Mouse (Mus musculus): ENCODE measurements around the gene Traf3ip1.
"Not testable (repeated sequence)": the region's sequence is repeated elsewhere in the genome, so short reads cannot be mapped to it uniquely, and the experiment has no call there.

Gene Traf3ip1

GRCm38 (mm10) chr1:91465244-91465643 lies 29.2 kb upstream of the Traf3ip1 start:
- no peak for DNase-seq (ENCODE audit: low spot score in 2 of 2)

GRCm38 (mm10) chr1:91466186-91466585 lies 28.3 kb upstream of the Traf3ip1 start:
- no peak for DNase-seq (ENCODE audit: low spot score in 2 of 2)

GRCm38 (mm10) chr1:91469888-91470419 lies 24.5 kb upstream of the Traf3ip1 start:
- no peak for DNase-seq (ENCODE audit: low spot score in 2 of 2)

- not testable (repeated sequence) for DNase-seq (ENCODE audit: low spot score in 2 of 2)
Measured at GRCm38 (mm10) chr1:91478145-91478544, 16.3 kb upstream of the Traf3ip1 start.

GRCm38 (mm10) chr1:91478958-91479357 lies 15.5 kb upstream of the Traf3ip1 start:
- no peak for DNase-seq (ENCODE audit: low spot score in 2 of 2)

- DNase-seq (ENCODE audit: low spot score in 2 of 2): no peak
Measured at GRCm38 (mm10) chr1:91482616-91483211, 11.7 kb upstream of the Traf3ip1 start.

- DNase-seq (ENCODE audit: low spot score in 2 of 2): peak; percentile 65 to 73
Measured at GRCm38 (mm10) chr1:91483304-91484010, 11.0 kb upstream of the Traf3ip1 start.

GRCm38 (mm10) chr1:91484011-91484346 lies 10.5 kb upstream of the Traf3ip1 start:
- no peak for DNase-seq (ENCODE audit: low spot score in 2 of 2)

GRCm38 (mm10) chr1:91485422-91485821 lies 9.0 kb upstream of the Traf3ip1 start:
- no peak for DNase-seq (ENCODE audit: low spot score in 2 of 2)

GRCm38 (mm10) chr1:91486165-91486564 lies 8.3 kb upstream of the Traf3ip1 start:
- no peak for DNase-seq (ENCODE audit: low spot score in 2 of 2)

GRCm38 (mm10) chr1:91490322-91490721 lies 4.1 kb upstream of the Traf3ip1 start:
- no peak for DNase-seq (ENCODE audit: low spot score in 2 of 2)

- no peak for DNase-seq (ENCODE audit: low spot score in 2 of 2)
Measured at GRCm38 (mm10) chr1:91492740-91493139, 1.7 kb upstream of the Traf3ip1 start.

GRCm38 (mm10) chr1:91493938-91494337 lies 509 bp upstream of the Traf3ip1 start:
- no peak for DNase-seq (ENCODE audit: low spot score in 2 of 2)

GRCm38 (mm10) chr1:91495321-91495720 lies 874 bp downstream of the Traf3ip1 start:
- no peak for DNase-seq (ENCODE audit: low spot score in 2 of 2)

GRCm38 (mm10) chr1:91498579-91498978 lies 4.1 kb downstream of the Traf3ip1 start:
- no peak for DNase-seq (ENCODE audit: low spot score in 2 of 2)

GRCm38 (mm10) chr1:91504615-91505014 lies 10.2 kb downstream of the Traf3ip1 start:
- no peak for DNase-seq (ENCODE audit: low spot score in 2 of 2)

GRCm38 (mm10) chr1:91514916-91515315 lies 20.5 kb downstream of the Traf3ip1 start:
- no peak for DNase-seq (ENCODE audit: low spot score in 2 of 2)

- no peak for DNase-seq (ENCODE audit: low spot score in 2 of 2)
Measured at GRCm38 (mm10) chr1:91515642-91516041, 21.2 kb downstream of the Traf3ip1 start.

GRCm38 (mm10) chr1:91523759-91524158 lies 29.3 kb downstream of the Traf3ip1 start:
- DNase-seq (ENCODE audit: low spot score in 2 of 2): peak; percentile 25 to 45

- DNase-seq (ENCODE audit: low spot score in 2 of 2): no peak
Measured at GRCm38 (mm10) chr1:91525838-91526237, 31.4 kb downstream of the Traf3ip1 start.

GRCm38 (mm10) chr1:91530166-91530565 lies 35.7 kb downstream of the Traf3ip1 start:
- DNase-seq (ENCODE audit: low spot score in 2 of 2): no peak

- DNase-seq (ENCODE audit: low spot score in 2 of 2): no peak
Measured at GRCm38 (mm10) chr1:91532243-91532642, 37.8 kb downstream of the Traf3ip1 start.

GRCm38 (mm10) chr1:91532892-91533291 lies 38.4 kb downstream of the Traf3ip1 start:
- no peak for DNase-seq (ENCODE audit: low spot score in 2 of 2)
